In genomic region chr5:105761848-105762482, GRCm38 (mm10) we compare ENCODE assay signal across 8 mouse cellular contexts.
DNase-seq lines count a peak whose midpoint lies in the region; ATAC-seq and TF ChIP-seq lines count a peak whose summit lies in the region.

No protein-coding gene starts in this region.

- H3K27me3 ChIP-seq in liver, adult 2 months (ENCODE audit: control insufficient read depth, insufficient read depth, low read length), result no peaks in the 10 kb centered on the region
- no peaks in the 10 kb centered on the region for H3K27me3 ChIP-seq in liver, embryonic 11.5 days (replicated peaks; ENCODE audit: control insufficient read depth, insufficient read depth, low read length)
- no peaks in the 10 kb centered on the region for H3K27me3 ChIP-seq in embryonic facial prominence, embryonic 15.5 days
- no peaks in the 10 kb centered on the region for H3K27me3 ChIP-seq in hindbrain, embryonic 15.5 days
- H3K27me3 ChIP-seq in stomach, embryonic 15.5 days (replicated peaks), result no peaks in the 10 kb centered on the region

- WGBS in liver, adult 2 months, result 80% methylated on average over 11 of the region's 11 CpGs
- 61% methylated on average over 11 of the region's 11 CpGs for WGBS in liver, embryonic 11.5 days
- 19% methylated on average over 11 of the region's 11 CpGs for WGBS in embryonic facial prominence, embryonic 15.5 days
- 24% methylated on average over 11 of the region's 11 CpGs for WGBS in hindbrain, embryonic 15.5 days
- WGBS in stomach, embryonic 15.5 days, result 31% methylated on average over 11 of the region's 11 CpGs

- H3K9me3 ChIP-seq in liver, embryonic 11.5 days (ENCODE audit: control insufficient read depth, low read length), result no peaks in the 10 kb centered on the region
- no peaks in the 10 kb centered on the region for H3K9me3 ChIP-seq in embryonic facial prominence, embryonic 15.5 days (replicated peaks)
- no peaks in the 10 kb centered on the region for H3K9me3 ChIP-seq in hindbrain, embryonic 15.5 days
- no peaks in the 10 kb centered on the region for H3K9me3 ChIP-seq in stomach, embryonic 15.5 days

- no peak for ATAC-seq in liver, embryonic 11.5 days (replicated peaks; ENCODE audit: low FRiP score)
- no peak for ATAC-seq in embryonic facial prominence, embryonic 15.5 days (ENCODE audit: insufficient number of reproducible peaks, low FRiP score, low TSS enrichment, low read depth)
- ATAC-seq in hindbrain, embryonic 15.5 days (ENCODE audit: low FRiP score, low read depth), result no peak
- ATAC-seq in stomach, embryonic 15.5 days (ENCODE audit: insufficient read depth, low FRiP score, low read depth), result no peak; the same call in 1 of the 2 replicates
- no peak for ATAC-seq in monocyte, adult 5-6 weeks (replicated peaks; ENCODE audit: insufficient number of reproducible peaks, low FRiP score, low TSS enrichment, poor library complexity, severe bottlenecking)

- H3K27ac ChIP-seq in liver, adult 2 months (replicated peaks; ENCODE audit: insufficient read depth, low read depth, low read length), result no peak overlapping the region
- H3K27ac ChIP-seq in liver, embryonic 11.5 days (ENCODE audit: low read depth, low read length), result no peak overlapping the region
- H3K27ac ChIP-seq in embryonic facial prominence, embryonic 15.5 days (replicated peaks), result peak overlapping the region; percentile 51; the same call in 1 of the 2 replicates
- peak overlapping the region; percentile 42; the same call in 1 of the 2 replicates for H3K27ac ChIP-seq in hindbrain, embryonic 15.5 days (replicated peaks)
- H3K27ac ChIP-seq in stomach, embryonic 15.5 days, result peak overlapping the region; percentile 55

- H3K4me1 ChIP-seq in liver, adult 2 months (ENCODE audit: control insufficient read depth, insufficient read depth, low read length), result peaks cover 9% of the 10 kb centered on the region; the same call in 1 of the 2 replicates
- peaks cover 10% of the 10 kb centered on the region for H3K4me1 ChIP-seq in liver, embryonic 11.5 days (replicated peaks; ENCODE audit: control insufficient read depth, insufficient read depth, low read length)
- peaks cover 23% of the 10 kb centered on the region for H3K4me1 ChIP-seq in embryonic facial prominence, embryonic 15.5 days
- peaks cover 30% of the 10 kb centered on the region for H3K4me1 ChIP-seq in hindbrain, embryonic 15.5 days (replicated peaks)
- peaks cover 9% of the 10 kb centered on the region for H3K4me1 ChIP-seq in stomach, embryonic 15.5 days

- H3K79me2 ChIP-seq in liver, adult 2 months (ENCODE audit: control insufficient read depth, insufficient read depth, low read length), result peaks cover 42% of the 10 kb centered on the region; the same call in 1 of the 2 replicates

- no peaks in the 10 kb centered on the region for H3K36me3 ChIP-seq in liver, adult 2 months (ENCODE audit: control insufficient read depth, insufficient read depth, low read length)
- no peaks in the 10 kb centered on the region; the same call in 1 of the 2 replicates for H3K36me3 ChIP-seq in liver, embryonic 11.5 days (ENCODE audit: control insufficient read depth, insufficient read depth, low read length)
- 0 out of 2 replicates have a peak, but pooled peaks cover 3% of the 10 kb centered on the region for H3K36me3 ChIP-seq in embryonic facial prominence, embryonic 15.5 days
- H3K36me3 ChIP-seq in hindbrain, embryonic 15.5 days, result no peaks in the 10 kb centered on the region
- H3K36me3 ChIP-seq in stomach, embryonic 15.5 days, result no peaks in the 10 kb centered on the region; the same call in 1 of the 2 replicates

- no peak overlapping the region for H3K9ac ChIP-seq in liver, adult 2 months (ENCODE audit: low read depth, low read length)
- no peak overlapping the region for H3K9ac ChIP-seq in liver, embryonic 11.5 days (ENCODE audit: low read depth, low read length)
- H3K9ac ChIP-seq in embryonic facial prominence, embryonic 15.5 days, result no peak overlapping the region
- no peak overlapping the region for H3K9ac ChIP-seq in hindbrain, embryonic 15.5 days
- no peak overlapping the region for H3K9ac ChIP-seq in stomach, embryonic 15.5 days

- H3K4me2 ChIP-seq in liver, embryonic 11.5 days, result no peak overlapping the region
- H3K4me2 ChIP-seq in embryonic facial prominence, embryonic 15.5 days (replicated peaks), result 0 out of 2 replicates have a peak overlapping the region, but pooled peaks have one; percentile 6
- H3K4me2 ChIP-seq in hindbrain, embryonic 15.5 days, result peak overlapping the region; percentile 22; the same call in 1 of the 2 replicates
- H3K4me2 ChIP-seq in stomach, embryonic 15.5 days, result 0 out of 2 replicates have a peak overlapping the region, but pooled peaks have one; percentile 24

- TF ChIP-seq CTCF in liver, adult 2 months (IDR thresholded peaks at IDR 0.05; ENCODE audit: low read depth, low read length), result no peak

- no peak for TF ChIP-seq POLR2A in liver, adult 2 months (IDR thresholded peaks at IDR 0.05; ENCODE audit: extremely low read depth, insufficient read depth, low read length)

- peak; percentile 19 for DNase-seq in liver, adult 2 months (ENCODE audit: extremely low read depth, low read depth, low spot score)
- DNase-seq in liver, embryonic 11.5 days (ENCODE audit: low spot score), result no peak
- DNase-seq in cerebellum, adult 9-10 months, result no peak
- DNase-seq in adrenal gland, postnatal 10 days, result no peak

- H3K4me3 ChIP-seq in liver, adult 2 months (ENCODE audit: insufficient read depth, low read depth, low read length), result no peak overlapping the region
- no peak overlapping the region for H3K4me3 ChIP-seq in liver, embryonic 11.5 days (ENCODE audit: low read depth, low read length)
- no peak overlapping the region for H3K4me3 ChIP-seq in embryonic facial prominence, embryonic 15.5 days (replicated peaks)
- no peak overlapping the region for H3K4me3 ChIP-seq in hindbrain, embryonic 15.5 days
- H3K4me3 ChIP-seq in stomach, embryonic 15.5 days (replicated peaks), result no peak overlapping the region

Comparison
In these comparisons a context has a peak if more than half of its experiments do, and no peak if none do; other contexts are left out.
1. H3K27ac ChIP-seq: peak in embryonic facial prominence, embryonic 15.5 days (single experiment), hindbrain, embryonic 15.5 days (single experiment) and stomach, embryonic 15.5 days (single experiment); none in liver, adult 2 months (single experiment) and liver, embryonic 11.5 days (single experiment).